In the genomic region with DNA sequence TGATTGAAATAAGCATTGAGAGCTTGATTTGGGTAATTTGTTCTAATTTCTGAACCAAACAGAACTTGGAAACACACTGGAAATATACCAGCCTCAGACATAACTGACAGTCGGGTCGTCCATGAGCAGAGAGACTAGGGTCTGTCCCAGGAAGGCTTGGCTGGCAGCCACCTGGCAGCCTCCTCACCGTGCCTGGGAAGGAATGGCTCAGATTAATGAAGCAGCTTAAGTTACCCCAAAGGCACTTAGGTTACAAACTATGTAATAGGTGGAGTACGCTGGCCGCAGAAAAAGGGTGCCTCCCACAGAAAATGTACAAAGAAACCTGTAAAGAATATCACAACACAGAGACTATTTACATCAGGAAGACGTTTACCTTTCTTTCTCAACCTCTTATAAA, we compare ENCODE assay signal across 12 mouse cellular contexts.
DNase-seq lines count a peak whose midpoint lies in the region; ATAC-seq and TF ChIP-seq lines count a peak whose summit lies in the region.
"Had no signal": no experiment of that assay in that cellular context is flagged by ENCODE, and none has a peak within 500 bp of the region (broad histone marks: within the 10 kb centered on the region; RNA-seq: fewer than 3 reads in every experiment).

No protein-coding gene starts in this region.

- no peak for TF ChIP-seq CTCF in lung, postnatal 0 days (IDR thresholded peaks at IDR 0.05)

- no peak overlapping the region for H3K9ac ChIP-seq in heart, embryonic 15.5 days
- no peak overlapping the region for H3K9ac ChIP-seq in lung, postnatal 0 days (replicated peaks; ENCODE audit: low read depth)
- no peak overlapping the region for H3K9ac ChIP-seq in intestine, embryonic 16.5 days (ENCODE audit: low read depth, low read length)
- H3K9ac ChIP-seq in stomach, embryonic 16.5 days (ENCODE audit: low read length) = no peak overlapping the region
- H3K9ac ChIP-seq: liver, embryonic 13.5 days had no signal

- no peak for TF ChIP-seq EP300 in lung, postnatal 0 days (IDR thresholded peaks at IDR 0.05)

- no peaks in the 10 kb centered on the region for H3K27me3 ChIP-seq in heart, embryonic 15.5 days
- no peaks in the 10 kb centered on the region for H3K27me3 ChIP-seq in lung, postnatal 0 days (replicated peaks; ENCODE audit: insufficient read depth, low read length)
- H3K27me3 ChIP-seq in intestine, embryonic 16.5 days (replicated peaks; ENCODE audit: control insufficient read depth, insufficient read depth, low read length) = no peaks in the 10 kb centered on the region
- H3K27me3 ChIP-seq in stomach, embryonic 16.5 days (ENCODE audit: control insufficient read depth, insufficient read depth, low read length) = no peaks in the 10 kb centered on the region
- H3K27me3 ChIP-seq: liver, embryonic 13.5 days had no signal

- no peak for ATAC-seq in heart, embryonic 15.5 days (replicated peaks; ENCODE audit: insufficient number of reproducible peaks, insufficient read depth, low FRiP score, low read depth)
- no peak for ATAC-seq in lung, postnatal 0 days
- ATAC-seq in intestine, embryonic 16.5 days = no peak
- no peak for ATAC-seq in stomach, embryonic 16.5 days (ENCODE audit: insufficient read depth, low FRiP score)
- ATAC-seq in CD4-positive, CD25-positive, alpha-beta regulatory T cell, adult 4 months = no peak
- ATAC-seq: inflammation-experienced regulatory T-cells, adult 6 months had no signal

- no peak for DNase-seq in heart, postnatal 14 days
- peak; percentile 53 for DNase-seq in lung, postnatal 0 days (ENCODE audit: low spot score)
- no peak for DNase-seq in lung, postnatal 25 days (ENCODE audit: low spot score)
- no peak for DNase-seq in left cerebral cortex, postnatal 36 days (ENCODE audit: low spot score in 2 of 2)
- DNase-seq: cerebellum, adult 9-10 months; liver, embryonic 13.5 days; retina, postnatal 1 day had no signal

- H3K4me3 ChIP-seq in heart, embryonic 15.5 days = no peak overlapping the region
- H3K4me3 ChIP-seq in lung, postnatal 0 days (ENCODE audit: low read depth, low read length) = no peak overlapping the region
- H3K4me3 ChIP-seq in intestine, embryonic 16.5 days (ENCODE audit: low read length) = no peak overlapping the region
- no peak overlapping the region for H3K4me3 ChIP-seq in stomach, embryonic 16.5 days (replicated peaks; ENCODE audit: low read length)
- H3K4me3 ChIP-seq: liver, embryonic 13.5 days had no signal

- 29% methylated on average over 6 of the region's 6 CpGs for WGBS in heart, embryonic 15.5 days
- 25% methylated on average over 6 of the region's 6 CpGs for WGBS in lung, postnatal 0 days
- 47% methylated on average over 6 of the region's 6 CpGs for WGBS in intestine, embryonic 16.5 days
- WGBS in stomach, embryonic 16.5 days = 33% methylated on average over 6 of the region's 6 CpGs

- H3K4me2 ChIP-seq in heart, embryonic 15.5 days = no peak overlapping the region
- no peak overlapping the region for H3K4me2 ChIP-seq in lung, postnatal 0 days (replicated peaks; ENCODE audit: low read depth, low read length)
- H3K4me2 ChIP-seq in intestine, embryonic 16.5 days (ENCODE audit: low read depth, low read length) = no peak overlapping the region
- no peak overlapping the region for H3K4me2 ChIP-seq in stomach, embryonic 16.5 days (ENCODE audit: low read depth, low read length)
- H3K4me2 ChIP-seq: liver, embryonic 13.5 days had no signal

- intact Hi-C loops in heart, postnatal 14 days (cut with DNase I) = loop anchor here (5.0 kb wide), 1 partner anchor 113 kb away; the partner anchor contains the start of gene Erbin
- intact Hi-C loops in left cerebral cortex, postnatal 36 days (cut with DNase I) = no loop called here

- H3K36me3 ChIP-seq in heart, embryonic 15.5 days = no peaks in the 10 kb centered on the region
- no peaks in the 10 kb centered on the region for H3K36me3 ChIP-seq in lung, postnatal 0 days (ENCODE audit: insufficient read depth, low read length)
- no peaks in the 10 kb centered on the region; the same call in 1 of the 2 replicates for H3K36me3 ChIP-seq in intestine, embryonic 16.5 days (ENCODE audit: control insufficient read depth, insufficient read depth, low read length)
- no peaks in the 10 kb centered on the region for H3K36me3 ChIP-seq in stomach, embryonic 16.5 days (ENCODE audit: control insufficient read depth, insufficient read depth, low read length)
- H3K36me3 ChIP-seq: liver, embryonic 13.5 days had no signal

- peak overlapping the region; percentile 20; the same call in 1 of the 2 replicates for H3K27ac ChIP-seq in heart, embryonic 15.5 days
- H3K27ac ChIP-seq in lung, postnatal 0 days (ENCODE audit: low read length) = peak overlapping the region; percentile 54; the same call in 1 of the 2 replicates
- peak overlapping the region; percentile 0; the same call in 1 of the 2 replicates for H3K27ac ChIP-seq in intestine, embryonic 16.5 days (ENCODE audit: low read length)
- peak overlapping the region; percentile 40 for H3K27ac ChIP-seq in stomach, embryonic 16.5 days (ENCODE audit: low read length)
- H3K27ac ChIP-seq: liver, embryonic 13.5 days had no signal

- H3K4me1 ChIP-seq in heart, embryonic 15.5 days (replicated peaks) = peaks cover 63% of the 10 kb centered on the region
- H3K4me1 ChIP-seq in lung, postnatal 0 days (ENCODE audit: insufficient read depth, low read depth, low read length) = peaks cover 34% of the 10 kb centered on the region; the same call in 1 of the 2 replicates
- peaks cover 54% of the 10 kb centered on the region for H3K4me1 ChIP-seq in intestine, embryonic 16.5 days (ENCODE audit: control insufficient read depth, insufficient read depth, low read length)
- H3K4me1 ChIP-seq in stomach, embryonic 16.5 days (ENCODE audit: control insufficient read depth, insufficient read depth, low read length) = peaks cover 60% of the 10 kb centered on the region

- H3K9me3 ChIP-seq in heart, embryonic 15.5 days (replicated peaks) = no peaks in the 10 kb centered on the region
- no peaks in the 10 kb centered on the region for H3K9me3 ChIP-seq in lung, postnatal 0 days (ENCODE audit: low read length)
- no peaks in the 10 kb centered on the region for H3K9me3 ChIP-seq in intestine, embryonic 16.5 days (ENCODE audit: control insufficient read depth, low read length)
- H3K9me3 ChIP-seq in stomach, embryonic 16.5 days (replicated peaks; ENCODE audit: control insufficient read depth, low read length) = no peaks in the 10 kb centered on the region
- H3K9me3 ChIP-seq: liver, embryonic 13.5 days had no signal

Comparison
In these comparisons a context has a peak if more than half of its experiments do, and no peak if none do; other contexts are left out.
1. H3K27ac ChIP-seq: peak in every context shown above with its lines; median percentile 54 in lung, postnatal 0 days; 40 in stomach, embryonic 16.5 days; 20 in heart, embryonic 15.5 days; 0 in intestine, embryonic 16.5 days.